Mouse (Mus musculus): Measurements from ENCODE around the gene Cib2. TPM values are rescaled to one million over a fixed set of nuclear protein-coding genes. Genes with fewer than 3 reads are reported as not detected.

The Cib2 gene
- total and polyA plus RNA-seq, 3 experiments, result 7.3 to 9.0 TPM; not detected in 1

DNA sequence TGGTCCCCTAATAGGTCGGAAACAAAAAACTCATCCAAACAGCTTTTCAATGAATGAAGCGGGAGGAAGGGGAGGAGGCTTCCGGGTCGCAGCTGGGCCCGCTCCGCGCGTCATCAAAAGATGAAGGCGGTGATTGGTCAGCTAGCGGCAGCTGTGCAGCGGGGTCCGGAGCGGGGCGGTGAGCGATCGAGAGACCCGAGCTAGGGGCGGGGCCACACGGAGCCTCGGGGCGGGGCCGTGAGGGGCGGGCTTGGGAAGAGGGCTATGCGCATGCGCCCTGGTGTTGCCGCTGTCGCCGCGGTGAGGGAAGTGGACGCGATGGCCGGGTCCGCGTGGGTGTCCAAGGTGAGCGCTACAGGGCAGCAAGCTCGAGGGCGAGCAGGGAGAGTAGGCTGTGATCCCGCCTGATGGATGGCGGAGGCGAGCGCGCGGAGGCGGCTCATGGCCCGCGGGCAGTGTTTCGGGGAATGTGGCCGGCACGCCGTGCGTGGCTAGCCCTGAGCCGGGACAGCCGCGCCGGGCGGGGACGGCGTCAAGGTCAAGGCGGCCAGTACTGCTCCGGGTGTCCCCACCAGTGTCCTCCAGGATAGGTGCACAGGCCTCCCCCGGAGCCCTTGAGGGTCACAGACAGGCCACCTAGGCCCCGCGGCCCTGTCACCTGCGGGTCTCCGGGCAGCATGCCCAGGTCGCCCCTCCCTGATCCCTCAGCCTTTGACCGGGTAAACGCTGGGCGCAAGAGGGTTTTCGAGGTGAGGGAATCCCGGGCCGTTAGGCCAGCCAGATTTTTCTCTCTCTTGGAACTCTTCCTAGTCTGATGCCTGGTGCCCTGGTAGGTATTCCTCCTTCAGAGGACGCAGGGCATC is 26.4 kb upstream of the Cib2 start, which contains the start of gene Idh3a:
TSS of gene Idh3a (plus strand) at position 136 of the 863 bp plus-strand sequence.
- no peaks in the 10 kb centered on the region for H3K27me3 ChIP-seq (ENCODE audit: control insufficient read depth in 1 of 2, insufficient read depth in 2 of 2, low read length in 2 of 2)
- H3K4me3 ChIP-seq (ENCODE audit: control insufficient read depth in 1 of 2, insufficient read depth in 1 of 2, low read depth in 2 of 2, low read length in 2 of 2), result peak within 1 kb of the TSS; percentile 89 to 94
- H3K36me3 ChIP-seq (ENCODE audit: control insufficient read depth in 1 of 2, insufficient read depth in 2 of 2, low read length in 2 of 2), result peaks cover 16 to 46% of the 10 kb centered on the region in 2 experiments
- no peaks in the 10 kb centered on the region for H3K9me3 ChIP-seq (replicated peaks; ENCODE audit: insufficient read depth, low read length)
- peaks cover 9 to 31% of the 10 kb centered on the region in 2 experiments; a peak in 3 of 4 replicates for H3K4me1 ChIP-seq (ENCODE audit: control insufficient read depth in 1 of 2, insufficient read depth in 2 of 2, low read length in 2 of 2)
- H3K9ac ChIP-seq (ENCODE audit: control insufficient read depth, low read depth, low read length, poor library complexity, severe bottlenecking), result peak within 1 kb of the TSS; percentile 91
- peak within 1 kb of the TSS; percentile 98 for H3K27ac ChIP-seq (ENCODE audit: control insufficient read depth, low read depth, low read length)
- peaks cover 37% of the 10 kb centered on the region for H3K79me2 ChIP-seq (ENCODE audit: control insufficient read depth, insufficient read depth, low read length, poor library complexity)
- peak; percentile 98 for DNase-seq (ENCODE audit: low read depth, low spot score)
- TF ChIP-seq EP300 (IDR thresholded peaks at IDR 0.05; ENCODE audit: low read depth in 1 of 2, low read length in 2 of 2) (no peak), RAD21 (IDR thresholded peaks at IDR 0.05; ENCODE audit: low read depth, low read length) (no peak), HCFC1 (IDR thresholded peaks at IDR 0.05; ENCODE audit: low read depth, low read length) (peak; percentile 80), ETS1 (IDR thresholded peaks at IDR 0.05; ENCODE audit: low read depth, low read length) (peak; percentile 48; the same call in 1 of the 2 replicates), GATA1 (IDR thresholded peaks at IDR 0.05; ENCODE audit: low read depth, low read length) (no peak), POLR2AphosphoS2 (IDR thresholded peaks at IDR 0.05; ENCODE audit: low read length) (peak; percentile 78), ZKSCAN1 (IDR thresholded peaks at IDR 0.05; ENCODE audit: low read depth, low read length) (no peak), TCF12 (IDR thresholded peaks at IDR 0.05; ENCODE audit: low read depth, low read length) (0 out of 2 replicates have a peak, but pooled peaks have one; percentile 22), SMC3 (IDR thresholded peaks at IDR 0.05; ENCODE audit: low read depth, low read length) (no peak), JUND (IDR thresholded peaks at IDR 0.05; ENCODE audit: low read depth, low read length) (no peak), MYC (IDR thresholded peaks at IDR 0.05; ENCODE audit: low read depth, low read length) (0 out of 2 replicates have a peak, but pooled peaks have one; percentile 66), BHLHE40 (IDR thresholded peaks at IDR 0.05; ENCODE audit: borderline replicate concordance, low read depth, low read length) (no peak), ZC3H11A (IDR thresholded peaks at IDR 0.05; ENCODE audit: low read depth, low read length) (no peak), MEF2A (IDR thresholded peaks at IDR 0.05; ENCODE audit: extremely low read depth, insufficient replicate concordance, low read depth, low read length, poor library complexity, severe bottlenecking) (no peak), UBTF (IDR thresholded peaks at IDR 0.05; ENCODE audit: borderline replicate concordance, insufficient read depth, low read depth, low read length) (no peak), POLR2A (IDR thresholded peaks at IDR 0.05; ENCODE audit: control insufficient read depth in 1 of 2, insufficient read depth in 1 of 2, low read depth in 1 of 2, low read length in 2 of 2, poor library complexity in 1 of 2) (peak; percentile 91 to 94), USF1 (IDR thresholded peaks at IDR 0.05; ENCODE audit: low read depth, low read length) (peak; percentile 69), MAX (IDR thresholded peaks at IDR 0.05; ENCODE audit: low read length) (peak; percentile 72), MXI1 (IDR thresholded peaks at IDR 0.05; ENCODE audit: low read depth, low read length) (peak; percentile 79), CTCF (IDR thresholded peaks at IDR 0.05 in 2 of 3, conservative IDR thresholded peaks at IDR 0.05 in 1 of 3; ENCODE audit: control insufficient read depth in 1 of 3, insufficient read depth in 1 of 3, low read depth in 2 of 3, low read length in 3 of 3, poor library complexity in 1 of 3, severe bottlenecking in 1 of 3) (no peak), ELF1 (IDR thresholded peaks at IDR 0.05; ENCODE audit: low read depth, low read length) (peak; percentile 93), E2F4 (IDR thresholded peaks at IDR 0.05; ENCODE audit: borderline replicate concordance, low read depth, low read length) (no peak), ZNF384 (IDR thresholded peaks at IDR 0.05; ENCODE audit: low read depth, low read length) (no peak), KAT2A (conservative IDR thresholded peaks at IDR 0.05; ENCODE audit: low read depth, low read length) (no peak), ZMIZ1 (IDR thresholded peaks at IDR 0.05; ENCODE audit: low read depth, low read length) (no peak), TBP (IDR thresholded peaks at IDR 0.05; ENCODE audit: low read depth, low read length) (peak; percentile 58; the same call in 1 of the 2 replicates), NRF1 (IDR thresholded peaks at IDR 0.05; ENCODE audit: insufficient read depth, low read depth, low read length, poor library complexity, severe bottlenecking) (peak; percentile 90), RCOR1 (IDR thresholded peaks at IDR 0.05; ENCODE audit: low read depth, low read length) (peak; percentile 11; the same call in 1 of the 2 replicates), POLR2AphosphoS5 (IDR thresholded peaks at IDR 0.05; ENCODE audit: borderline replicate concordance, low read depth, low read length) (no peak), MAFK (IDR thresholded peaks at IDR 0.05; ENCODE audit: borderline replicate concordance, low read depth, low read length) (no peak), CHD1 (IDR thresholded peaks at IDR 0.05; ENCODE audit: low read depth, low read length) (no peak), NELFE (IDR thresholded peaks at IDR 0.05; ENCODE audit: low read depth, low read length) (peak; percentile 92), MAZ (IDR thresholded peaks at IDR 0.05; ENCODE audit: low read depth, low read length) (peak; percentile 39; the same call in 1 of the 2 replicates), SIN3A (IDR thresholded peaks at IDR 0.05; ENCODE audit: low read length) (peak; percentile 77), USF2 (IDR thresholded peaks at IDR 0.05; ENCODE audit: borderline replicate concordance in 1 of 2, insufficient read depth in 1 of 2, low read depth in 1 of 2, low read length in 2 of 2) (no peak)

All from MEL (cell line).